Comparison of ENCODE assay signal across 22 mouse cellular contexts in the genomic region with DNA sequence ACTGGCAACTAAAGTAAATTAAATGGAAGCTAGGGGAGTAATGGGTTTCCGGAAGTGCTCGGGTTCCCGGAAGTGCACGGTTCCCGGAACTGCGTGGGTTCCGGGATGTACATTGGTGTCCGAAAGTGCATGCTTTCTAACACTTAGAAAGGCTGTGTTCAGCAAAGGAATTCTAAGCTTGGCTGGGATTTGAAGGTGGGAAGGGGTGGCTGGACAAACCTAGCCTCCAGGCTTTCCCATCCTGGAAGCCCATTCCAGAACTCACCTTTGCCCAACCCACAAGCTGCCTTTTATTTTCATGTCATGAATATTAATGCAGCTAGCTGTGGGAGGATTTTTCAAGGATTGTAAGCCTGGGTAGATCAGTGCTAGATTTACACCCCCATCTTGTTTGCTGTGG. TPM values are rescaled to one million over a fixed set of nuclear protein-coding genes. Genes with fewer than 3 reads are reported as not detected.
A peak's percentile ranks its signal among the peaks of the same experiment; 100 is the strongest.
DNase-seq lines count a peak whose midpoint lies in the region; ATAC-seq and TF ChIP-seq lines count a peak whose summit lies in the region.
"Had no signal": no experiment of that assay in that cellular context is flagged by ENCODE, and none has a peak within 500 bp of the region (broad histone marks: within the 10 kb centered on the region; RNA-seq: fewer than 3 reads in every experiment).

No protein-coding gene starts in this region.

- no peak for TF ChIP-seq EP300 in ES-Bruce4 (IDR thresholded peaks at IDR 0.05; ENCODE audit: insufficient read depth, low read depth, low read length)

- no peaks in the 10 kb centered on the region for H3K9me3 ChIP-seq in heart, embryonic 16.5 days (replicated peaks; ENCODE audit: control insufficient read depth, low read length)
- H3K9me3 ChIP-seq in kidney, embryonic 16.5 days (ENCODE audit: low read length), result no peaks in the 10 kb centered on the region
- H3K9me3 ChIP-seq in ES-Bruce4 (replicated peaks; ENCODE audit: control insufficient read depth, insufficient read depth, low read length, poor library complexity, severe bottlenecking) (no peaks in the 10 kb centered on the region), ES-E14 (ENCODE audit: control insufficient read depth, insufficient read depth, low read depth, low read length) (no peaks in the 10 kb centered on the region)
- no peaks in the 10 kb centered on the region for H3K9me3 ChIP-seq in midbrain, postnatal 0 days (ENCODE audit: low read length)
- H3K9me3 ChIP-seq: forebrain, embryonic 15.5 days; hindbrain, embryonic 15.5 days; liver, embryonic 13.5 days had no signal

- no peaks in the 10 kb centered on the region for H3K27me3 ChIP-seq in heart, embryonic 16.5 days (ENCODE audit: control insufficient read depth, insufficient read depth, low read length)
- no peaks in the 10 kb centered on the region for H3K27me3 ChIP-seq in kidney, embryonic 16.5 days (ENCODE audit: insufficient read depth, low read length)
- H3K27me3 ChIP-seq in ES-Bruce4 (ENCODE audit: control insufficient read depth, insufficient read depth, low read length, poor library complexity, severe bottlenecking), result no peaks in the 10 kb centered on the region
- no peaks in the 10 kb centered on the region for H3K27me3 ChIP-seq in midbrain, postnatal 0 days (ENCODE audit: insufficient read depth, low read length)
- H3K27me3 ChIP-seq: forebrain, embryonic 15.5 days; hindbrain, embryonic 15.5 days; liver, embryonic 13.5 days; Patski had no signal

- no peak for DNase-seq in heart, adult 8-10 months (ENCODE audit: low spot score)
- no peak for DNase-seq in kidney, adult 9 months
- DNase-seq in ES-E14 (ENCODE audit: low read depth, low spot score), result no peak
- no peak for DNase-seq in cerebellum, adult 8-10 months
- no peak for DNase-seq in midbrain, postnatal 0 days (ENCODE audit: low spot score)
- DNase-seq: adrenal gland, postnatal 10 days; cerebellum, adult 9-10 months; layer of hippocampus, adult 9-11 months; liver, embryonic 13.5 days; lung, adult 2 months; lung, postnatal 14 days; right cerebral cortex, postnatal 14 days; thymus, postnatal 25 days had no signal

- no peak for TF ChIP-seq POLR2A in ES-Bruce4 (IDR thresholded peaks at IDR 0.05; ENCODE audit: insufficient read depth, low read length)

- H3K4me3 ChIP-seq in heart, embryonic 16.5 days (ENCODE audit: low read length), result no peak overlapping the region
- no peak overlapping the region for H3K4me3 ChIP-seq in kidney, embryonic 16.5 days (ENCODE audit: low read length)
- H3K4me3 ChIP-seq in ES-Bruce4 (ENCODE audit: low read depth, low read length), result peak overlapping the region; percentile 29
- H3K4me3 ChIP-seq in ES-E14 (ENCODE audit: insufficient read depth in 1 of 2, low read depth in 1 of 2, low read length in 2 of 2, poor library complexity in 1 of 2, severe bottlenecking in 1 of 2), result peak overlapping the region; percentile 23 to 37; a peak in 2 of 4 replicates
- no peak overlapping the region for H3K4me3 ChIP-seq in midbrain, postnatal 0 days (ENCODE audit: low read depth, low read length)
- H3K4me3 ChIP-seq: forebrain, embryonic 15.5 days; hindbrain, embryonic 15.5 days; left cerebral cortex, adult 2 months; liver, embryonic 13.5 days had no signal

- peak overlapping the region; percentile 48 for H3K4me2 ChIP-seq in heart, embryonic 16.5 days (ENCODE audit: low read depth, low read length)
- peak overlapping the region; percentile 5 for H3K4me2 ChIP-seq in kidney, embryonic 16.5 days (replicated peaks; ENCODE audit: low read depth, low read length)
- no peak overlapping the region for H3K4me2 ChIP-seq in midbrain, postnatal 0 days (ENCODE audit: low read depth, low read length, poor library complexity, severe bottlenecking)
- H3K4me2 ChIP-seq: forebrain, embryonic 15.5 days; hindbrain, embryonic 15.5 days; liver, embryonic 13.5 days; midbrain, embryonic 11.5 days had no signal

- no peak overlapping the region for H3K27ac ChIP-seq in heart, embryonic 16.5 days (ENCODE audit: low read length)
- no peak overlapping the region for H3K27ac ChIP-seq in kidney, embryonic 16.5 days (ENCODE audit: low read length)
- H3K27ac ChIP-seq in ES-Bruce4 (ENCODE audit: insufficient read depth, low read length) (no peak overlapping the region), ES-E14 (ENCODE audit: insufficient read depth, low read depth, low read length, poor library complexity, severe bottlenecking) (no peak overlapping the region)
- no peak overlapping the region for H3K27ac ChIP-seq in midbrain, postnatal 0 days (ENCODE audit: low read depth, low read length)
- H3K27ac ChIP-seq: forebrain, embryonic 15.5 days; hindbrain, embryonic 15.5 days; left cerebral cortex, adult 2 months; liver, embryonic 13.5 days had no signal

- peaks cover 55% of the 10 kb centered on the region for H3K4me1 ChIP-seq in heart, embryonic 16.5 days (ENCODE audit: control insufficient read depth, insufficient read depth, low read length)
- peaks cover 43% of the 10 kb centered on the region for H3K4me1 ChIP-seq in kidney, embryonic 16.5 days (ENCODE audit: insufficient read depth, low read length)
- H3K4me1 ChIP-seq in ES-Bruce4 (ENCODE audit: control insufficient read depth, insufficient read depth, low read length) (no peaks in the 10 kb centered on the region), ES-E14 (ENCODE audit: control insufficient read depth in 2 of 2, insufficient read depth in 2 of 2, low read length in 2 of 2, poor library complexity in 1 of 2) (peaks cover 2% of the 10 kb centered on the region in 2 experiments; a peak in 2 of 4 replicates)
- no peaks in the 10 kb centered on the region for H3K4me1 ChIP-seq in midbrain, postnatal 0 days (ENCODE audit: insufficient read depth, low read length)
- H3K4me1 ChIP-seq: forebrain, embryonic 15.5 days had no signal

- WGBS in heart, embryonic 16.5 days, result 72% methylated on average over 8 of the region's 8 CpGs
- 57% methylated on average over 8 of the region's 8 CpGs for WGBS in kidney, embryonic 16.5 days
- 89% methylated on average over 8 of the region's 8 CpGs for WGBS in midbrain, postnatal 0 days

- TF ChIP-seq CTCF in ES-Bruce4 (IDR thresholded peaks at IDR 0.05; ENCODE audit: low read depth, low read length), result no peak
- no peak for TF ChIP-seq CTCF in midbrain, postnatal 0 days (IDR thresholded peaks at IDR 0.05)

- H3K36me3 ChIP-seq in heart, embryonic 16.5 days (ENCODE audit: control insufficient read depth, insufficient read depth), result no peaks in the 10 kb centered on the region
- H3K36me3 ChIP-seq in kidney, embryonic 16.5 days (ENCODE audit: insufficient read depth, low read length), result no peaks in the 10 kb centered on the region
- no peaks in the 10 kb centered on the region for H3K36me3 ChIP-seq in ES-Bruce4 (ENCODE audit: control insufficient read depth, insufficient read depth, low read length, poor library complexity, severe bottlenecking)
- no peaks in the 10 kb centered on the region for H3K36me3 ChIP-seq in ES-E14 (ENCODE audit: control insufficient read depth, insufficient read depth, low read length, poor library complexity, severe bottlenecking)
- no peaks in the 10 kb centered on the region for H3K36me3 ChIP-seq in midbrain, postnatal 0 days (ENCODE audit: insufficient read depth, low read length)
- H3K36me3 ChIP-seq: forebrain, embryonic 15.5 days; hindbrain, embryonic 15.5 days; liver, embryonic 13.5 days had no signal

- ATAC-seq in heart, embryonic 16.5 days (replicated peaks; ENCODE audit: extremely low read depth, insufficient read depth, low FRiP score), result no peak
- ATAC-seq in kidney, embryonic 16.5 days (ENCODE audit: low FRiP score, low TSS enrichment), result no peak
- no peak for ATAC-seq in midbrain, postnatal 0 days (ENCODE audit: low FRiP score)
- ATAC-seq: activated CD4-positive, CD25-positive, alpha-beta regulatory T cell, adult 4 months; forebrain, embryonic 15.5 days; Patski had no signal

- H3K9ac ChIP-seq in heart, embryonic 16.5 days (ENCODE audit: low read length), result no peak overlapping the region
- no peak overlapping the region for H3K9ac ChIP-seq in kidney, embryonic 16.5 days (replicated peaks; ENCODE audit: low read length)
- H3K9ac ChIP-seq in ES-Bruce4 (ENCODE audit: low read depth, poor library complexity, severe bottlenecking) (no peak overlapping the region), ES-E14 (ENCODE audit: insufficient read depth, low read depth, low read length, poor library complexity, severe bottlenecking) (no peak overlapping the region)
- H3K9ac ChIP-seq in midbrain, postnatal 0 days (replicated peaks; ENCODE audit: low read length, poor library complexity, severe bottlenecking), result no peak overlapping the region
- H3K9ac ChIP-seq: forebrain, embryonic 15.5 days; hindbrain, embryonic 15.5 days; liver, embryonic 13.5 days had no signal

- in situ Hi-C loops in ES-E14 (cut with MboI; ENCODE audit: low sequenced_read_pairs in 2 of 2, unreplicated experiment in 2 of 2), result no loop called here

TF ChIP-seq in ES-E14, 5 proteins besides CTCF, POLR2A, EP300 and RAD21:
- no peak for TF ChIP-seq ZNF384 (IDR thresholded peaks at IDR 0.05; ENCODE audit: low read depth, low read length)

RNA-seq across cellular contexts. Expression of gene Rbms1, which starts 51.3 kb away (rescaled TPM):
- polyA plus RNA-seq in heart, embryonic 16.5 days (2015; fragmentation: Nextera tagmentation; extraction: Ambion mirVana), result 90.0 and 102 TPM in 2 replicates
- 10 to 100 TPM; 32.4 to 42.9 (median 38.5) TPM for total RNA-seq in heart, adult 8-10 months (2022)
- 112 and 130 TPM in 2 replicates for polyA plus RNA-seq in kidney, embryonic 16.5 days (2015; fragmentation: Nextera tagmentation; extraction: Ambion mirVana)
- 174 and 205 TPM in 2 replicates for polyA plus RNA-seq in ES-Bruce4 (2011; ENCODE audit: insufficient read depth, insufficient read length, low read depth, missing spikeins)
- 38.3 and 45.6 TPM in 2 replicates for total RNA-seq in ES-E14 (2012; rRNA removed)
- 36.2 and 38.6 TPM in 2 replicates for total RNA-seq in midbrain, postnatal 0 days (2014; rRNA removed)
- polyA plus RNA-seq in midbrain, postnatal 0 days (2015; fragmentation: Nextera tagmentation; extraction: Ambion mirVana), result 40.4 and 40.8 TPM in 2 replicates

Comparison
In these comparisons a context has a peak if more than half of its experiments do, and no peak if none do; other contexts are left out.
1. H3K4me3 ChIP-seq: peak in ES-Bruce4 (single experiment) and ES-E14 (2 of 2); none in heart, embryonic 16.5 days (single experiment), kidney, embryonic 16.5 days (single experiment) and midbrain, postnatal 0 days (single experiment).